Mouse (Mus musculus) ES-E14 (cell line): Measurements from ENCODE around the gene Tmem221. TPM values are rescaled to one million over a fixed set of nuclear protein-coding genes. Genes with fewer than 3 reads are reported as not detected.
A peak's percentile ranks its signal among the peaks of the same experiment; 100 is the strongest.

Source experiments
- DNase-seq: peaks from one replicate; pipeline ENCODE4 v3.0.0-alpha.2; 2013; ENCODE audit warnings: low read depth, low spot score
- H3K27ac ChIP-seq: 2 replicates; pipeline ENCODE4 v1.5.1; 2012; ENCODE audit warnings: low read depth, mild to moderate bottlenecking, low read length, moderate library complexity, mixed read lengths; ENCODE audit not compliant: poor library complexity, insufficient read depth, severe bottlenecking
- H3K36me3 ChIP-seq: 2 replicates; pipeline ENCODE4 v1.6.1; 2012; ENCODE audit warnings: mild to moderate bottlenecking, low read length, moderate library complexity, mixed read lengths; ENCODE audit not compliant: control insufficient read depth, poor library complexity, insufficient read depth, severe bottlenecking
- H3K4me1 ChIP-seq, 2 experiments: fragments of 150-350 bp in 1 of 2; sonication (generic) in 1 of 2; 2 replicates each; pipeline ENCODE4 v1.6.1; 2012; ENCODE audit warnings: low read length in 2 of 2, mild to moderate bottlenecking in 1 of 2, mixed read lengths in 1 of 2; ENCODE audit not compliant: control insufficient read depth in 2 of 2, insufficient read depth in 2 of 2, poor library complexity in 1 of 2
- H3K4me3 ChIP-seq, 2 experiments: fragments of 150-350 bp in 1 of 2; sonication (generic) in 1 of 2; 2 replicates each; pipeline ENCODE4 v1.5.1; 2012; ENCODE audit warnings: low read length in 2 of 2, low read depth in 1 of 2, mild to moderate bottlenecking in 1 of 2, mixed read lengths in 1 of 2; ENCODE audit not compliant: insufficient read depth in 1 of 2, poor library complexity in 1 of 2, severe bottlenecking in 1 of 2
- H3K9ac ChIP-seq: 2 replicates; pipeline ENCODE4 v1.6.1; 2012; ENCODE audit warnings: low read depth, mild to moderate bottlenecking, low read length, mixed read lengths; ENCODE audit not compliant: poor library complexity, insufficient read depth, severe bottlenecking
- H3K9me3 ChIP-seq: fragments of 150-350 bp; sonication (generic); 2 replicates; pipeline ENCODE4 v1.6.1; 2012; ENCODE audit warnings: low read depth, mild to moderate bottlenecking, low read length; ENCODE audit not compliant: control insufficient read depth, insufficient read depth
- CHD2 ChIP-seq: IDR thresholded peaks from 2 replicates; pipeline ENCODE4 v1.6.1; 2014; ENCODE audit warnings: mild to moderate bottlenecking, low read depth, low read length, inconsistent platforms
- HCFC1 ChIP-seq: IDR thresholded peaks from 2 replicates; pipeline ENCODE4 v1.6.1; 2012; ENCODE audit warnings: low read length, inconsistent platforms, borderline replicate concordance; ENCODE audit not compliant: insufficient read depth
- MAFK ChIP-seq: IDR thresholded peaks from 2 replicates; pipeline ENCODE4 v1.6.1; 2014; ENCODE audit warnings: mild to moderate bottlenecking, low read depth, low read length, inconsistent platforms; ENCODE audit not compliant: insufficient read depth
- ZC3H11A ChIP-seq: IDR thresholded peaks from 2 replicates; pipeline ENCODE4 v1.6.1; 2012; ENCODE audit warnings: low read depth, mild to moderate bottlenecking, inconsistent platforms, low read length, borderline replicate concordance
- ZNF384 ChIP-seq: IDR thresholded peaks from 2 replicates; pipeline ENCODE4 v1.6.1; 2012; ENCODE audit warnings: low read depth, low read length, inconsistent platforms
- in situ Hi-C, 2 experiments: fragments of 600-800 bp; cut with MboI; formaldehyde crosslinking; loops; one replicate each; pipeline ENCODE4 v1.15.1; 2025; ENCODE audit warnings: low sequenced_read_pairs in 2 of 2, inconsistent platforms in 1 of 2; ENCODE audit not compliant: unreplicated experiment in 2 of 2
- total RNA-seq: library from RNA; depleted of rRNA; stranded (reverse); fragments of 300-350 nt; gene quantifications from 2 replicates; pipeline ENCODE4 v1.2.3, GENCODE M21; 2012; rRNA removed

Gene Tmem221
- total RNA-seq, result 0.18 and 0.58 TPM in 2 replicates

DNA sequence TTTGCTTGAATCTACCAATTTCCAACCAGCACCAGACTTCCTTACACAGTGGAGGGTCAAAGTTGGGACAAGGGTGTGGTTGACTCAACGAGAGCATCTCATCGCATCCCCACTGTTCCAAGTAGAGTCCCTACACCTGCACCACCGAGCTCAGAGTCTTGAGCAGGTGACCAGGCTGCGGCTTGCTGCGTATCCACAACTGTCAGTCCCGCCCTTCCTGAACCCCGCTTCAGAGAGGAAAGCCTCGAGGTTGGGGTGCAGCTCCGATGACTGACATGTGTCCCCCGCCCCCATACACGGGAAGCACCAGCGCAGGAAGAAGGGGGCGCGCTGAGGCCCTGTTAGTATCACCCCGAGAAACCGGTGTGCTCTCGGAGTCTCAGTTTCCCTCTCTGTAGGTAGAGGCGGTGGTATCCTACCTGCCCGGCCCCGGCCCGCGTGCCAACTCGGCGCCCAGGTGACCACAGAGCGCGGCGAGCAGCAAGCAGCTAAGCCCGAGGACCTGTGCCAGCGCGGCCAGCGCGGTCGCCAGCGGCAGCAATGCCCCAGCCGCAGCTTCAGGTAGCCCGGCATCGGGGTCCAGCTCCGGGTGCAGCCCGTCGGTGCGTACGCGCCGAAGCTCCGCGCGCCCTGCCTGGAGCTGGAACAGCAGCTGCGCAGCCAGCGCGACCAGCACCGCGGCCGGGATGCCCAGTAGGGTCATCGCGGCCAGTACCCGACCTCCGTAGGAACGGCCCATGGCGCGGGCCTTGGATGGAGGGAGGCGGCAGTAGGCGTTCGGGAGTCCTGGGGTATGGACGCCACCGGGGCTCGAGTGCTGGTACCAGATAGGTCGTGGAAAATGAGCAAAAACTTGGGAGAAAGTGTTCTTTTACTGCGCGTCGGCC, at the start of gene Tmem221:
TSS of gene Tmem221 (minus strand) at position 801 of the 887 bp plus-strand sequence.
- H3K4me3 ChIP-seq, result peak within 1 kb of the TSS; percentile 73 to 74
- TF ChIP-seq HCFC1 (no peak), MAFK (no peak), ZC3H11A (no peak), CHD2 (no peak), ZNF384 (no peak)
- H3K9me3 ChIP-seq, result no peaks in the 10 kb centered on the region
- H3K27ac ChIP-seq, result no peak within 1 kb of the TSS
- peak within 1 kb of the TSS; percentile 70 for H3K9ac ChIP-seq
- DNase-seq, result no peak
- no peaks in the 10 kb centered on the region for H3K36me3 ChIP-seq
- in situ Hi-C loops, result no loop called here
- H3K4me1 ChIP-seq, result no peaks in the 10 kb centered on the region; a peak in 1 of 4 replicates

DNA sequence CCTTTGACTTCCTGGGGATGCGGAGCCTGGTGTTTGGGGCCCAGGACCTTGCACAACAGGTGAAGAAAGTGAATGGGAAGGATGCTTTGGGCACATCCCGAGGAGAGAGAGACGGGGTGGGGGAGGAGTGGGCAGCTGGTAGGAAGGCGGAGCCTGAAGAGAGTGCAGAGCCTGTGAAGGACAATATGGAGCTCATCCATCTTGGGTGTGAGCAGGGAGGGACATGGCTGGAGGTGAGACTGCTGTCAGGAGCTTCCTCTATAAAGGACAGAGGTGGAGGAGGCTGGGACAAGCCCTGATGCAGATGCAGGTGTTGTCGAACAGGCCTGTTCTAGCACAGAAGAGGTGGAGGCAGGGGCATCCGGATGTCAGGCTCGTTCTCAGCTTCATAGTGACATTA, 45.4 kb upstream of the Tmem221 start:
- Histone ChIP-seq H3K27ac (no peak overlapping the region), H3K4me3 (no peak overlapping the region), H3K9ac (no peak overlapping the region), H3K36me3 (peaks cover 5% of the 10 kb centered on the region; the same call in 1 of the 2 replicates), H3K9me3 (no peaks in the 10 kb centered on the region), H3K4me1 (0 out of 4 replicates have a peak, but pooled peaks cover 0 to 3% of the 10 kb centered on the region in 2 experiments)
- in situ Hi-C loops, result no loop called here
- TF ChIP-seq CHD2, result no peak
- no peak for TF ChIP-seq ZNF384
- TF ChIP-seq HCFC1, result no peak
- TF ChIP-seq MAFK, result no peak
- TF ChIP-seq ZC3H11A, result no peak
- DNase-seq, result no peak

DNA sequence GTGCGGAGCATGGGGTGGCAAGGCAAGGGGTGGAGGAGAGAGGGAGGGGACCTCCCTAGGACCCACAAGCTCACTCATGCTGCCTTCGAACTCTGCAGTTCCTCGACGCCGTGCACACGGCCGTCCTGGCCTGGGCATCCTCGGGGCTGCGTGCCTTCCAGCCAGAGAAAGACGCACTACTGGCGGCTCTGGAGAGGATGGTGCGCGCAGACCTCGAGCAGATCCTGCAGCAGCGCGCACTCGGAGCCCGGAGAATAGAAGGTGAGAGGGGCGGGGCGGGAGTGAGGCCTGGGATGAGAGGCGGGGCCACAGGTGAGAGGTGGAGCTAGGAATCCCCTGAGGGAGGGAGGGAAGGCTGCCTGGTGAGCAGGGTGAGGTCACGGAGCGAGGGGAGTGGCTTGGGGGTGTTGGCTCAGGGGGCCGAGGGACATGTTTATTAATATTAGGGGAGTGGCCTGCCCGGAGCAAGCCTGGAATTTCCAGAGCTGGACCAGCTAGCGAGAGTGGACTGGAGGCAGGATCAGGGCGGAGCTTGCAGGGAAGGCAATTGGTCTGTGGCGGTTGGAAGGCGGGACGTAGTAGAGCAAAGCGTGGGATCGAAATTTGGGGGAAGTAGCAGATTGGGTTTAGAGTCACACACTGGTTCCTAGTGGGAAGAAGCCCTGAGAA, 44.1 kb upstream of the Tmem221 start:
- in situ Hi-C loops, result no loop called here
- peak overlapping the region; percentile 57 for H3K9ac ChIP-seq
- 0 out of 4 replicates have a peak, but pooled peaks cover 0 to 3% of the 10 kb centered on the region in 2 experiments for H3K4me1 ChIP-seq
- DNase-seq, result peak; percentile 87
- peak overlapping the region; percentile 70 to 73 for H3K4me3 ChIP-seq
- H3K27ac ChIP-seq, result no peak overlapping the region
- H3K9me3 ChIP-seq, result no peaks in the 10 kb centered on the region
- peaks cover 5% of the 10 kb centered on the region; the same call in 1 of the 2 replicates for H3K36me3 ChIP-seq
- no peak for TF ChIP-seq ZC3H11A

DNA sequence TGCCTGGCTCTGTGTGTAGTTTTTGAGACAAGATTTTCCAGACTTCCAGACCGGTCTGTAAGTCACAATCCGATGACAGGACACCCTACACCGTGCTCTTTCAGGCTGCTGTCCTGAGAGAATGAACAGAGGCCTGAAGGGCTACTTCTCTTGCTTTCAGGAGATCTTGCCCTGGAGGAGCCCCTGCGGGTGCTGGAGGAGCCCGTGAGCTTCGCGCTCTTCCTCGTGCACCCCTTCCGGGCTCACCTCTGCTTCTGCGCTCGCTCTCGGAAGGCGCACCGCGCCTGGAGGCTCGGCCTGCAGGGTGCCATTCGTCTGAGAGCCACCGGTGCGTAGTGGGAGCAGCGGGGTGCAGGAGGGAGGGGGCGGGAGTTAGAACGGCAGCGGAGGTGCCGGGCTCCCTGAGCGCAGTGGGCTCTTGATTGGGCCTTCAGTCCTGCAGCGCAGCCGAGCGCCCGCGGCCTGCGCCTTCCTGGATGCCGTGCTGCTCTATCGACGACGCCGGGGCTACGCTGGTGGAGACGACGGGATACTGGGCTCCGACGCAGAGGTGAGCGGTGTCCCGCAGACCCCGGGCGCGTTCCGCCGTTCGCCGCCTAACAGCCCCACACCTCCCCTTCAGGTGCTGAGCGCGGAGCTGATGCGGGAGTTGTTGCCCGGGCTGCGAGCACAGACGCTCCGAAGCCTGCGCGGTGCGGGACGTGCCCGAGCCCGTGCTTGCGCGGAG, 43.4 kb upstream of the Tmem221 start:
- no peak for DNase-seq
- H3K27ac ChIP-seq, result no peak overlapping the region; the same call in 1 of the 2 replicates
- in situ Hi-C loops, result no loop called here

More for the DNA sequence above, 43.4 kb upstream of the Tmem221 start:
- Histone ChIP-seq H3K9me3 (no peaks in the 10 kb centered on the region), H3K36me3 (peaks cover 5% of the 10 kb centered on the region; the same call in 1 of the 2 replicates), H3K4me3 (peak overlapping the region; percentile 70 to 73), H3K4me1 (0 out of 4 replicates have a peak, but pooled peaks cover 0 to 3% of the 10 kb centered on the region in 2 experiments), H3K9ac (peak overlapping the region; percentile 57)
- TF ChIP-seq ZC3H11A (no peak), MAFK (no peak), CHD2 (no peak), HCFC1 (no peak), ZNF384 (no peak)
